Mouse (Mus musculus) heart, postnatal 36 days (tissue): ENCODE measurements around the gene E2f8. TPM values are rescaled to one million over a fixed set of nuclear protein-coding genes. Genes with fewer than 3 reads are reported as not detected.
A peak's percentile ranks its signal among the peaks of the same experiment; 100 is the strongest.

Source experiments
- DNase-seq, 2 experiments: peaks; one replicate each; pipeline ENCODE4 v3.0.0; 2021 to 2022
- intact Hi-C: fragments of 180-260 bp; cut with DNase I; formaldehyde crosslinking; loops from one replicate; pipeline ENCODE4 v1.15.1; 2025
- total RNA-seq, 2 experiments: library from RNA; stranded (reverse); gene quantifications; 2 replicates each; pipeline ENCODE4 v1.2.3; 2021

E2f8 gene
- total RNA-seq, 2 experiments from 2014 or later = 0.68 to 0.92 TPM

DNA sequence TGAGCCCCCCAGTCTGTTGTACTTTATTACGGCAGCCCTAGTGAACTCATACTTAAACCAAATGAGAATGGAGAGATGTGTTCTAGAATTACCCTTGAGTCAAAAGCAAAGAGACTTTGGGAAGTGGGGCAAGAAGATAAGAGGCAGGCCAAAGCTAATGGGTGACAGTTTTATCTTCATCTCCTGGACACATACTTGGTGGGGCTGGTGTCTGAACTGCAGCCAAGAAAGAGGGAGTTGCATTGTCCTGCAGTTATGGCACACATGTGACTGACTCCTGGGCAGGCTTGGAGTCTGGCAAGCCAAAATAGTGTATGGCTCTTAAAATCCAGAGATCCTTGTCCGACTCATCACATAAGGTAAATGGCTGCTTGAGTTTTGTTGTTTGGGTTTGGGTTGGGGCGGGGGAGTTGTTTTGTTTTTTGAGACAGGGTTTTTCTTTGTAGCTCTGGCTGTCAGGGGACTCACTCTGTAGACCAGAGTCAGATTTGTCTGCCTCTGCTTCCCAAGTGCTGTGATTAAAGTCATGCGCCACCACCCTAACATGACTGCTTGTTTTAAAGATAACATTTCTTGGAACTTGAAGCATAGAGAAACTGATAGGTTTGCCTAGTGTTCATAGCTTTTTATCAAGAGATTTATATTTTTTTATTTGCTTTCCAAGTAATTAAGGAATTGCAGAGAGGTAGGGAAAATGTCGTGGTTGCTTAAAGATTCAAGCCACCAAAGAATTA lies 52.1 kb downstream of the E2f8 start:
- DNase-seq = peak in 1 of 2 experiments; percentile 54
- intact Hi-C loops = loop anchor here (5.0 kb wide), 1 partner anchor 43 kb away; no protein-coding TSS in a partner anchor

GRCm38 (mm10) chr7:48825170-48825569 lies 56.2 kb downstream of the E2f8 start:
- intact Hi-C loops = loop anchor here (5.0 kb wide), 1 partner anchor 47 kb away; no protein-coding TSS in a partner anchor
- DNase-seq = no peak

GRCm38 (mm10) chr7:48824671-48825070 lies 56.7 kb downstream of the E2f8 start:
- no peak for DNase-seq
- intact Hi-C loops = loop anchor here (5.0 kb wide), 1 partner anchor 48 kb away; no protein-coding TSS in a partner anchor

GRCm38 (mm10) chr7:48823621-48824020 lies 57.8 kb downstream of the E2f8 start:
- intact Hi-C loops = no loop called here
- DNase-seq = no peak

DNA sequence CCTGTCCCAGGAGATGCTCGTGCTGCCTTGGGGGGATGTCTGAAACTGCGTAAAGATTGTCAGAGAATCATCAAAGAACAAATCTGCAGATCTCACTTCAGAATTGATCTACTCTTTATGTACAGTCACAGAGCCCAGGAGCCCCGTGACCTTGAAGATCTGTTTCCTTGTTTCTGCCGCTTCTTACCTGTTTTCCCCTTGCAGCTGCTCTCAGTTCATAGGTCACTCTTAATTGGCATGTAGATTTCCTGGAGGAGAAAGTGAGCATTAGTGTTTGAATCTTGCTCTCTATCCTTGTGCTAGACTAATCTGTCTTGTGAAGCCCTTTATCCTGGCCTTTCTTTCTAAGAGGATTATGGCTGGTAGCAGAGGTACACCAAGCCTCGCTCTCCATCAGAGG lies 59.7 kb downstream of the E2f8 start:
- intact Hi-C loops = no loop called here
- DNase-seq = no peak

Other genes with a start within 250 kb of the E2f8 start
- gene Mrgprb3, start 237.8 kb downstream of the E2f8 start, total RNA-seq = not detected
- 10 to 100 TPM; 13.5 to 14.3 TPM for gene Zdhhc13, start 92.6 kb downstream of the E2f8 start, total RNA-seq
- 1,000 to 10,000 TPM; 2,107 to 2,284 TPM for gene Csrp3, start 33.6 kb downstream of the E2f8 start, total RNA-seq
- 10 to 100 TPM; 42.4 to 52.9 TPM for gene Nav2, start 27.1 kb upstream of the E2f8 start, total RNA-seq